Mouse (Mus musculus) spleen, adult 2 months (tissue): ENCODE measurements around the gene Supt6.

Experiments
- CTCF ChIP-seq: fragments of 200-500 bp; IDR thresholded peaks from 2 replicates; pipeline ENCODE4 v1.5.1; 2011; ENCODE audit warnings: mild to moderate bottlenecking, inconsistent platforms; ENCODE audit not compliant: insufficient read depth, insufficient read length, insufficient replicate concordance; ENCODE audit errors: extremely low read depth
- POLR2A ChIP-seq: fragments of 200-500 bp; IDR thresholded peaks from 2 replicates; pipeline ENCODE4 v1.6.1; 2011; ENCODE audit warnings: low read depth, low read length, inconsistent platforms

DNA sequence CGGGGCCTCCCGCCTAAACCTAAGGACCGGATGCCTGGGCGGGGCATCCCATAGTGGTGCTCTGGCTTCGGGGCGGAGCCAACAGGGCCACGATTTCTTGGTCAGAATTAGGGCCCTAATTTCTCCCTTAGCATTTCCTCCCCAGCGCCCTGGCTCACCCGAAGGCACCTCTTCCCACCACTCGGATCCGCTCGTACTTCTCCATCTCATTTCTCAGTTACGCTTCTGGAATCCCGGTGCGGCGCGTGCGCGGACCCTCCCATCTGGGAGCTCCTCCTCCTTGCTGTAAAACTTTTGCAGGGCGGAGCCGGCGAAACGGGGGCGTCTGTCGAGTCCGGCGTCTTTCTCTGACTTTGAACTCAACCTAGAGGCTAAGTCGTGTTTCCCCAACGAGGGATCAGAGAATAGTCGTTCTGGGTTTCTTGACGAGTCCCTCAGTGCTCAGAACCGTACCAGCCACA is 69.4 kb downstream of the Supt6 start, which contains the start of the genes Nek8 and Tlcd1:
- TF ChIP-seq CTCF (no peak), POLR2A (no peak)
